Mouse (Mus musculus): ENCODE results near the gene Nt5e.

Gene Nt5e

GRCm38 (mm10) chr9:88346857-88347256 is 19.9 kb downstream of the Nt5e start:
- DNase-seq, result no peak

GRCm38 (mm10) chr9:88348623-88349022 is 21.6 kb downstream of the Nt5e start:
- no peak for DNase-seq

GRCm38 (mm10) chr9:88350317-88350716 is 23.3 kb downstream of the Nt5e start:
- no peak for DNase-seq

GRCm38 (mm10) chr9:88351163-88351562 is 24.2 kb downstream of the Nt5e start:
- no peak for DNase-seq

- no peak for DNase-seq
These were observed 25.7 kb downstream of the Nt5e start for GRCm38 (mm10) chr9:88352741-88353140.

GRCm38 (mm10) chr9:88353459-88353858 is 26.5 kb downstream of the Nt5e start:
- DNase-seq, result no peak

- DNase-seq, result no peak
These were observed 30.2 kb downstream of the Nt5e start for GRCm38 (mm10) chr9:88357173-88357572.

GRCm38 (mm10) chr9:88359140-88359539 is 32.1 kb downstream of the Nt5e start:
- DNase-seq, result no peak

- no peak for DNase-seq
These were observed 34.4 kb downstream of the Nt5e start for GRCm38 (mm10) chr9:88361211-88361909.

- DNase-seq, result peak in 1 of 2 experiments; percentile 37
These were observed 35.3 kb downstream of the Nt5e start for GRCm38 (mm10) chr9:88362055-88362850.

GRCm38 (mm10) chr9:88363102-88363501 is 36.1 kb downstream of the Nt5e start:
- peak; percentile 82 to 91 for DNase-seq

- DNase-seq, result no peak
These were observed 39.3 kb downstream of the Nt5e start for GRCm38 (mm10) chr9:88366308-88366707.

- no peak for DNase-seq
These were observed 39.8 kb downstream of the Nt5e start for GRCm38 (mm10) chr9:88366819-88367218.

GRCm38 (mm10) chr9:88367322-88367721 is 40.3 kb downstream of the Nt5e start:
- no peak for DNase-seq

- DNase-seq, result no peak
These were observed 40.8 kb downstream of the Nt5e start for GRCm38 (mm10) chr9:88367751-88368150.

- DNase-seq, result no peak
These were observed 41.5 kb downstream of the Nt5e start for GRCm38 (mm10) chr9:88368476-88368875.

- DNase-seq, result no peak
These were observed 42.7 kb downstream of the Nt5e start for GRCm38 (mm10) chr9:88369666-88370065.

GRCm38 (mm10) chr9:88371201-88371600 is 44.2 kb downstream of the Nt5e start:
- DNase-seq, result no peak

GRCm38 (mm10) chr9:88373001-88373400 is 46.0 kb downstream of the Nt5e start:
- no peak for DNase-seq

GRCm38 (mm10) chr9:88377483-88377882 is 50.5 kb downstream of the Nt5e start:
- DNase-seq, result no peak

- no peak for DNase-seq
These were observed 52.1 kb downstream of the Nt5e start for GRCm38 (mm10) chr9:88379057-88379456.

- DNase-seq, result no peak
These were observed 53.1 kb downstream of the Nt5e start for GRCm38 (mm10) chr9:88380076-88380475.

GRCm38 (mm10) chr9:88380542-88380941 is 53.5 kb downstream of the Nt5e start:
- no peak for DNase-seq

GRCm38 (mm10) chr9:88388826-88389225 is 61.8 kb downstream of the Nt5e start:
- DNase-seq, result no peak
